Mouse (Mus musculus): Measurements from ENCODE around the gene Rarres2. TPM values are rescaled to one million over a fixed set of nuclear protein-coding genes. Genes with fewer than 3 reads are reported as not detected.
"Not testable (repeated sequence)": the region's sequence is repeated elsewhere in the genome, so short reads cannot be mapped to it uniquely, and the experiment has no call there.

The Rarres2 gene
- total RNA-seq, 2 experiments from 2014 or later = 69.3 to 70.3 TPM

DNA sequence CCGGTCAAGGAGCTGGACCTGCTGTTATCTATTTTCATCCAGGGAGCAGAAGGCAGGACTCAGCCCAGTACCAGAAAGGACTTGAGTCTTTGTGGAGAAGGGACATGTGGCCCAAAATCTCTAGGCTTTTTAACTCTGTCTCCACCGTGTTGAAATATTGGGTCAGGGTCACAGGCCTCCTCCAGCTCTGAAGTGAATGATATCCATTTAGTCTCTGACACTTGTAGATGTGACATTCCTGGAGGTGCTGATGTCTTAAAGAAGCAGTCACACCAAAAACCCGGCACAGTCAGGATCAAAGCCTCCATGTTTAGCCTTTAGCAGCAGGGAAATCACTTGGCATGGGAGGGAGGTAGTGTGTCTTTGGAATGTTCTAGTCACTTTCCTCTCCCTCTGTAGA lies 31.9 kb downstream of the Rarres2 start:
- no peak for DNase-seq

DNA sequence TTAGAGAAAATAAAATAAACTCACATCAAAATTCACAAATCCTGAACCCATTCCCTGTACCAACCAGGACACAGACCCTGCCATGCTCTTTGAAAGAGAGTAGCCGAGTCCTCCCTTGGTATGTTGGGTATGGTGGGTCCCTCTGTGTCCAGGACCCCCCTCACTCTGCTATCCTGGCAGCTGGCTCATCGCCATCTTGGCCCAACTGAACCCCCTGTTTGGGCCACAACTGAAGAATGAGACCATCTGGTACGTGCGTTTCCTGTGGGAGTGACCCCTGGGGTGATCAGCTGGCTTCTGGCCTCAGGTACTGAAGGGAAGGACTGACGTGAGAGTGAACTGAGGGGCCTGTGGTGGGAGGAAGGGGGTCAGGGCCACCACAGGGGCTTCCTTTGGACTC lies 32.7 kb downstream of the Rarres2 start:
- no peak for DNase-seq

DNA sequence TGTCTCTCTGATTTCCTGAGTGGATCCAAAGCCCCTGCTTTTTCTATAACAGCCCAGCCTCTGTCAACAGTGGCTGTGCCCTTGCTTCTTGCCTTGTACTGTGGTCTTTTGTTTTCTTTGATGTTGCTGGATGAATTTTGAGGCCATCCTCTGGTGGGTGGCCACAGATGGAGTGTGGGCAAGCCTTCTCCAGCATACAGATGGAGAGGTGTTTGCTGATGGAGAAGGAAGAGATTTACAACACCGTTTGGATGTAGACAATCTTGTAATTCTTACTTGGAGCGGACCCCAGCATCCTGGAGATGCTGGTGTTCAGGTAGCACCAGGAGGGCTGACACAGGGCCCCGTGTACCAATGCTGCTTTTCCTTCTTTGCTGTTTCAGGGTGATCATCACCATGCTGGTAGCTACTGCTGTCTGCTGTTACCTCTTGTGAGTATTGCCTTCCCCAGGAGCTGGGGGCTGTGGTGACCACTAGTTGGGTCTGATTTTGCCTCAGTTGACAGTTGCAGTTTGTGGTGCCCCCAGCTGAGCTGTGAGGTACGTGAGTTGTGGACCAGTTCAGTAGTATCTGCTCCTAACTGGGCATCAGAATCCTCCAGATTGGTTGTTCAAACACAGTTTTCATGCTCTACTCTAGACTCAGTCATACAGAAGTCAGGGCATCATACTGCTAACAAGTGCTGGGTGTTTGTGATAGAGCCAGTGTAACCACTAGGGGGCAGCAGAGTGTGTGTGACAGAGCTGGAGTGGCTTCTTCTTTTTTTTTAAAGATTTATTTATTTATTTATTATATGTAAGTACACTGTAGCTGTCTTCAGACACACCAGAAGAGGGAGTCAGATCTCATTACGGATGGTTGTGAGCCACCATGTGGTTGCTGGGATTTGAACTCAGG lies 33.5 kb downstream of the Rarres2 start:
- peak; percentile 86 for DNase-seq

DNA sequence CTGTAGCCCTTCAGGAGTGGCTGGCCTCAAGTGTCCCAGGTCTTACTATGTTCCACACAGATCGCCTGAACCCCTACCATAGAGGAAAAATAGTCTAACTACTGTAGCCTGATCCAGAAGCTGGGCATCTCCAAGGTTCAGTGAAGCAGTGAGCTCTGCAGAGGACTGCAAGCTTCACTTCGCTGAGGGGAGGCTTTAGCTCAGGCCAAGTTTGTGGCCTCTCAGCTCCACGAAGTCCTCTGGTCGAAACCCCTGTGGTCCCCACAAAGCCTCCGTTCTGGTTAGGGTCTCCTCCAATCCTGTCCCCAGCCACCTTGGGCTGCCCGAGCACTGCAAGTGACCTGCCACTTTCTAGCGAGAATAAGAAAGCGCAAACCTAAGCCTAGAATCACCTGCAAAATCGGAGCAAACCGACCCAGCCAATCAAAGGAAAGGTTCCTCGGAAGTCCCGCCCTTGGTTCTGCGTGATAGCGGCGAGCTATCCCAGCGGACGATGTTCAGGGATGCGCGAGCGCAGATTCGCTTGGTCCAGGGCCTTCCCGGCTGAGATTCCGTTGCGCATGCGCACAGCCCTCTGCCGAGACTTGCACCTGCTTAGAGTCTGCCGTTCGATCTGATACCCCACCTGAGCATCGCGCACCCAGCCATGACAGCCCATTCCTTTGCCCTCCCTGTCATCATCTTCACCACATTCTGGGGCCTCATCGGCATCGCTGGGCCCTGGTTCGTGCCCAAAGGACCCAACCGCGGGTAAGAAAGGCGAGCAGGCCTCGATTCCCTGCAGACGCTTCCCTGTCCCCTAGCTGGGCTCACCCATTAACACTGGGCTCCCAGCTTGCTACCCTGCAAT lies 35.3 kb downstream of the Rarres2 start, which contains the start of gene Atp6v0e2:
TSS of gene Atp6v0e2 (plus strand) at position 511 of the 850 bp plus-strand sequence.
- DNase-seq = peak; percentile 81

DNA sequence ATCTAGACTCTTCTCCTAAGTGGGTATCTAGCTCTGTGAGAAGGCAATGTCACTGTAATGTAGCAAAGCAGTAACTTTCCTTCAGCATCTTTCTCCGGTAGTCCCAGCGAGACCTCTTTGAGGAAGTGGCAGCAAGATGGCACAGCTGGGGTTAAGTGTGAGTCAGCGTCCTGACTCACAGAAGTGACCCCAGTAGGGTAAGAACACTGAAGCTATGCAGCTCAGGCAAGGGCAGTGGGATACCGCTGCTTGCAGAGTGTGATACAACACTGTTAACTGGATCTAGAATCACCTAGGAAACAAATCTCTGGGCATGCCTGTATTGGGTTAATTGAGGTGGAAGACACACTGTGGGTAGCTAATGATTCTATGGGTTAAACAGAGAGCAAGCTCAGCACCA lies 36.5 kb downstream of the Rarres2 start:
- no peak for DNase-seq

DNA sequence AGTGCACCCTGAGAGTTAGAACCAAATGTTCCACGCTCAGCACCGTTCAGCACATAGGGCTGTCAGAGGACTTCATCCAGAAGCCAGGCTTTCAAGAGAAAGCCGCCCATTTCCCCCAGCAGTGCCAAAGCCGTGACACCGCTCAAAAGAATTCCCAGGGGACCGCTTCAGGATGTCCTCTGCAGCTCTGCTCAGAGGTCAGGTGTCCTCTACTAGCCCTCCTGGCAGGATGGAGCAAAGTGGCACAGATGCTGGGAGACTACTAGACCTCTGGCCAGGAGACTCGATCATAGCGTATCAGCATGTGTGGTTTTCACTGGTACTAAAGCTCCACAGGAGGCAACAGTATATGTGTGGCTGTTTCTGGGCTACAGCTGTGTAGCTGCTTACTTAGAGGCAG lies 37.7 kb downstream of the Rarres2 start:
- DNase-seq = no peak

DNA sequence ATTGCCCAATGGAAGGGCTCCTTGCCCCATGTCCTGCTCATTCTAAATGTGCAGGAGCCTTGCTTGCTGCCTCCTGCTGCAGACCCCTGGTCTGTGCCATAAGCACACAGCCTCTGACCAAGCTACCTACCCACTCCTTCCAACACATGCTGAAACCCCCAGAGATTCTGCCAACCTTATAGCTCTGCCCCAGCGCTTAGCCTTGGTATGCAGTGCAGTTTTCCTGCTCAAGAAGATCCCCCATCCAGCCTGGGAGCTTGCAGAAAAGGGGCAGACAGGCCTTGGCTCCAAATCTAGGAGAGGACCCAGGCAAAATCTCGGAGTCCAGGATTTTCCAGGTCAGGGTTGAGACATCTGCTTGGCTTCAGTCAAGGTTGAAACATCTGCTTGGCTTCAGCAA lies 39.1 kb downstream of the Rarres2 start:
- no peak for DNase-seq

DNA sequence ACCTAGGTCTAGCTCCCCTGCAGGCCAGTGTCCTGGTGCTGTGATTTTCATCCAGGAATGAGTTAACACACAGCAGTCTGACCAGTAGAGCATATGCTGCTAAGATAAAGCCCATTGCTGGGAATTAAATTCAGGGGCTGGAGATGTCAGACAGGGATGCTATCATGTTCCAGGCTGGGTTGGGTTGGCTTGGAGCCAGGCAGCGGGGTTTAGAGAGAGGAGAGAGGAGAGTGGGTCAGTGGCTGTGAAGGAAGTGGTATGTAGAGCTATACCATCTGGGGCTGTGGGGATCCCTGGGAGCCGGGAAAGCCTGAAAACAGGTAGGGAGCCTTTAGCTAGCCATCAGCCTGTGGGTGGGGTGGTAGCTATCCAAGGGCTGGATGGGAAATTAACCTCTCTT lies 41.7 kb downstream of the Rarres2 start:
- no peak for DNase-seq

DNA sequence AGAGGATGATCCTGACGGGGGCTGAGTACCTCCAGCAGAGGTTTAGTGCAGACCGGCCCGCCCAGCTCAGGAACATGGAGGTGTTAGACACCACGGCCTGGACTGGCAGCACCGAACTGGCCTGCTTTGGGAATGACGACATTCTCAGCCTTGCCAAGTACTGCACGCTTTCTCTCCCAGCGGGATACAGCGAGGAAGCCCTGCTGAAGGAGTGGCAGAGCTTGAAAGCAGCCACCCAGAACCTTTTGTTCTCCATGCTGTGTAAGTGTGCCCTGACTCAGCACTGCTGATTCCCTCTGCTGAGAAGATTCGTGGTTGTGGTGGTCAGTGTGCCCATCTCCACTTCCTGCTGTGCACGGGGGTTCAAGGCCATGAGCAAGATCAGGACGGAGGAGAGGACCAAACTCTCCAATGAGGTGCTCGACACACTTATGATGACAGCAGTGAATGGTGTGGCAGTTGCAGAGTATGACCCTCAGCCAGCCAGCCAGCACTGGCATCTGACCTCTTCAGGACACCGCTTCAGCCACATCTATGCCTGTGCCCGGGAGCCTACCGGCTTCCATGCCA lies 42.6 kb downstream of the Rarres2 start:
- no peak for DNase-seq

DNA sequence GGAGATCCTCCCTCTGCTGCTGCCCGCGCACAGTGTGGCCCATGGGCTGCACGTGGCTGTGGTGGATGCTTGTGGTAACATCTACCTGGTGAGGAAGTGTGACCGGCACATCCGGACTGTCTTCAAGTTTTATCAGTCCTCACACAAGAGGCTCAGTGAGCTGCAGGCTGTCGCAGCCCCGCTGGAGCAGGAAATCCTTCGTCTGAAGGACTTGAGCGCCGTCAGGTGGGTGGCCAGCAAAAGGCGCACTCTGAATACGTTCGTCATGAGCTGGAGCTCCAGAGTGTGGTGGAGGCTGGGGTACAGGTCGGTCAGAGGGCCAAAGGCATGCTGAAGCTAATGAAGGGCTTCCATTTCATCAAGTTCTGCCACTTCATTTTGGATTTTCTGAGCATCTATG lies 43.3 kb downstream of the Rarres2 start:
- DNase-seq = no peak

DNA sequence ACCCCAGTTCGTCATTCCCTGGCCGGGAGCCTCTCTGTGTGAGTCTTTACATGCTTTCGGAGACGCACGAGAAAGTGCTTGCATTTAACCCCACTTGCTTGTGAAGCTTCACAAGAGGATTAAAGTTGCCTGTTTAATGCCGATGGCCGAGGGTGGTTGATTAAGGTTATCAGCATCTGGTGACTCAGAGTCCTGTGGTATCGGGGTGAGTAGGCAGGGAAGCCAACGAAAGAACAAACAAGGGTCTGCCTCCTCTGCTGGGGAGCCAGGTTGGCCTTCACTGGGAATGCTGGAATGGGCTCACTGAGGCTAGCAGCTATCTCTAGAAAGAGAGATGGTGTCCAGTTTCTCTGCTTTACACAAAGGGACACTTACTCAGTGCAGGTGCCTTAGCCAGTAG lies 44.7 kb downstream of the Rarres2 start:
- DNase-seq = no peak

DNA sequence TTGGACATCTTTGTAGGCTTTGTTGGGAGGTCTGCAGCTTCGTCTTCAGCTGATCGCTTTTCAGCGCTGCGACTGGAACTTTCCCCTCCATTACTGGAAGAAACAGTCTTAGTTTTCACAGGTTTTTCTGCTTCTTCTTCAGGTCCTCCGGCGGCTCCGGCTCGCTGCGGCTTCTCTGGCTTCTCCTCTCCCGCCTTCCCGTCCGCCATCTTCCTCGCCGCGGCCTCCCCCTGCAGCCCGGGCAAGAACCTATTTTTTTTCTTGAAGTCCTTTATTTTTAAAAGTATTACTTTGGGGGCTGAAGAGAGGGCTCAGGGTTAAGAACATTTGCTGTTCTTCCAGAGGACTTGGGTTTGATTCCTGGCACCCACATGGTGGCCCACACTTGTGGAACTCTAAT lies 47.7 kb downstream of the Rarres2 start:
- DNase-seq = not testable (repeated sequence)

Other genes with a start within 250 kb of the Rarres2 start
- 10 to 100 TPM; 32.5 to 40.1 TPM for gene Krba1, start 177.2 kb downstream of the Rarres2 start, total RNA-seq (2021)
- gene Zfp467, start 127.0 kb downstream of the Rarres2 start, total RNA-seq (2021) = 10 to 100 TPM; 17.1 to 25.9 TPM
- under 1 TPM; 0.38 to 0.64 TPM for gene Sspo, start 124.6 kb downstream of the Rarres2 start, total RNA-seq (2021)
- 10 to 100 TPM; 14.0 to 16.4 TPM for gene Atp6v0e2, start 35.2 kb downstream of the Rarres2 start, total RNA-seq (2021)
- gene Lrrc61, start 18.0 kb downstream of the Rarres2 start, total RNA-seq (2021) = 1 to 10 TPM; 7.5 to 9.1 TPM
- not detected for gene Gm45021, start 16.8 kb upstream of the Rarres2 start, total RNA-seq (2021)
- gene Repin1, start 21.1 kb upstream of the Rarres2 start, total RNA-seq (2021) = 10 to 100 TPM; 30.4 to 31.2 TPM
- gene Gm44965, start 21.2 kb upstream of the Rarres2 start, total RNA-seq (2021) = not detected
- 1 to 10 TPM; 4.0 to 5.4 TPM for gene Zfp775, start 29.3 kb upstream of the Rarres2 start, total RNA-seq (2021)
- gene AI854703, start 54.0 kb upstream of the Rarres2 start, total RNA-seq (2021) = under 1 TPM; 0.41 to 0.50 TPM
- 1 to 10 TPM; 9.0 to 9.3 TPM for gene Gimap8, start 74.4 kb upstream of the Rarres2 start, total RNA-seq (2021)
- gene Gimap9, start 103.3 kb upstream of the Rarres2 start, total RNA-seq (2021) = 1 to 10 TPM; 6.7 to 7.0 TPM
- 10 to 100 TPM; 41.2 to 50.1 TPM for gene Gimap4, start 111.8 kb upstream of the Rarres2 start, total RNA-seq (2021)
- gene Gimap6, start 135.4 kb upstream of the Rarres2 start, total RNA-seq (2021) = 10 to 100 TPM; 62.2 to 64.7 TPM
- 1 to 10 TPM; 7.1 to 7.2 TPM for gene Gm28053, start 145.8 kb upstream of the Rarres2 start, total RNA-seq (2021)
- gene Gimap7, start 145.8 kb upstream of the Rarres2 start, total RNA-seq (2021) = not detected
- gene Gimap1, start 166.3 kb upstream of the Rarres2 start, total RNA-seq (2021) = 10 to 100 TPM; 12.9 to 19.4 TPM
- gene Gimap5, start 173.4 kb upstream of the Rarres2 start, total RNA-seq (2021) = 10 to 100 TPM; 11.6 to 11.8 TPM
- gene Gimap3, start 198.1 kb upstream of the Rarres2 start, total RNA-seq (2021) = under 1 TPM; 0.38 to 0.54 TPM

All from heart, postnatal 4 days (tissue).